Mouse (Mus musculus) erythroblast, embryonic 14.5 days (primary cell): Measurements from ENCODE around the gene Plxna4. TPM values are rescaled to one million over a fixed set of nuclear protein-coding genes. Genes with fewer than 3 reads are reported as not detected.
A peak's percentile ranks its signal among the peaks of the same experiment; 100 is the strongest.

ENCODE experiments used
- H3K27me3 ChIP-seq: 2 replicates; pipeline ENCODE4 v1.6.1; 2012; ENCODE audit warnings: inconsistent platforms; ENCODE audit not compliant: control insufficient read depth
- H3K36me3 ChIP-seq: 2 replicates; pipeline ENCODE4 v1.6.1; 2012; ENCODE audit warnings: mild to moderate bottlenecking, inconsistent platforms; ENCODE audit not compliant: control insufficient read depth
- H3K4me1 ChIP-seq: 2 replicates; pipeline ENCODE4 v1.6.1; 2012; ENCODE audit warnings: inconsistent platforms; ENCODE audit not compliant: control insufficient read depth
- H3K4me3 ChIP-seq: replicated peaks from 2 replicates; pipeline ENCODE3; 2012; ENCODE audit warnings: moderate library complexity, mild to moderate bottlenecking, inconsistent platforms
- H3K9me3 ChIP-seq: 2 replicates; pipeline ENCODE4 v1.6.1; 2012; ENCODE audit warnings: low read length, inconsistent platforms, mixed read lengths; ENCODE audit not compliant: control insufficient read depth
- GATA1 ChIP-seq: IDR thresholded peaks from 2 replicates; pipeline ENCODE4 v1.6.1; 2012; ENCODE audit warnings: low read length, inconsistent platforms, mixed read lengths
- TAL1 ChIP-seq: IDR thresholded peaks from 3 replicates; pipeline ENCODE4 v1.6.1; 2012; ENCODE audit warnings: low read length, inconsistent platforms, mixed read lengths
- polyA plus RNA-seq: library from polyadenylated mRNA; stranded (reverse); fragments of >175 nt; gene quantifications from 2 replicates; pipeline ENCODE4 v1.2.3, GENCODE M21; 2012

Gene Plxna4
- polyA plus RNA-seq = 0.01 TPM in 1 of 2 replicates, not detected in the other

DNA sequence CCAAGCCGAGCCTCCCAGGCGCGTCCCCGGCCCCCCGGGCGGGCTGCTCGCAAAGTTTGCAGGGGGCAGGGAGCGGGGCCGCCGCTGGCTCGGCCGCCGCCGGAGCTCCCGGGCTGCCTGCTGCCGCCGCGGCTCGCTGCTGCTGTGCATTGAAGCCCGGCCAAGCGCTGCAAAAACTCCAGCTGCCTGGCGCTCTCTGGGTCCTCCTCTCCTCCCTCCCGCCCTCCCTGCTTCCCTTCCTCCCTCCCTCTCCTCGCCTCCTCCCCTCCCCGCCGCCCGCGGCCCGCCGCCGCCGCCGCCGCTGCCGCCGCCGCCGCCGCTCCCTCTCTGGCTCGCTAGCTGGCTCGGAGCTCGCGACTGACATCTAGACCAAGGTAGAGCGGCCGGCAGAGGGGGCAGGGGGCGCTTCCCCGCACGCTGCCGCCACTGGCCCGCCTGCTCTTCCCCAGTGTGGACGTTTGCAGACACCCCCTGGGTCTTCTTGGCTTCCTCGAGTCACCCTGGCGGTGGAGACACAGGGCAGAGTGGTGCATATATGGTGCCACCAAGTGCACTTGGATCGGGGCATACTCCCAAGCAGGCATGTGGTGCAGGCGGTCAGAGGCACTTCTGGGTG is at the start of gene Plxna4:
Plxna4 (minus strand) TSS at position 137 of the 616 bp plus-strand sequence.
- Histone ChIP-seq H3K9me3 (peaks cover 2% of the 10 kb centered on the region; the same call in 1 of the 2 replicates), H3K36me3 (no peaks in the 10 kb centered on the region), H3K4me3 (peak within 1 kb of the TSS; percentile 26), H3K4me1 (no peaks in the 10 kb centered on the region), H3K27me3 (peaks cover 77% of the 10 kb centered on the region)
- TF ChIP-seq TAL1 = no peak
- TF ChIP-seq GATA1 = no peak

DNA sequence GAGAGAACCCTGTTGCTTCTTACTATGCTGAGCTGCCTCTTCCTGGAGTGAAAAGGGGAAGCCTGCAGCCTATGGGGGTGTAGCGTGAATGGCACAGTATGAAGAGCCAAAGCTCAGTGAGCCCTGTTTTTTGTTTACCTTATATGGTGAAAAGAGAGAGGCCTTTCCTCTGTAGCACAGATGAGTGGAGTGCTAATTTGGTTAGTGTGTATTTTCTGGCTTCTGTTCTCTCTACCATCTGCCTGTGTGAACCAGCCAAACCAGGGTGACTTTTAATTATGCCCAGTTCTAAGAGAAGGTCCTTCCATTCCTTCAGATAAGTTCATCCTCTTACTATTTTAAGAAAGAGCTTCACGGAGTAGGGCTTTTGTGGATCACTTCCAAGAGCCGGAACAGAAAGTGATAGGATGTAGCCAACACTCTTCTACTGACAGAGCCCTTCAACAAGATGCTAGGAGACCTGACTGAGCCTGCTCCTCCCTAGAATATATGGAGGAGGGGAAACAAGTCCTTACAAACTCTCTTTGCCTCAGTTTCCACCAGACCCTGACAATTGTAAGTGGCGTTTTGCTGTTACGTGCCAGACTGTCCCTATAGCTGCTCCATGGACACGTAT is 49.7 kb upstream of the Plxna4 start:
- no peak overlapping the region for H3K4me3 ChIP-seq
- no peaks in the 10 kb centered on the region for H3K9me3 ChIP-seq
- H3K4me1 ChIP-seq = no peaks in the 10 kb centered on the region
- no peaks in the 10 kb centered on the region for H3K27me3 ChIP-seq
- no peaks in the 10 kb centered on the region for H3K36me3 ChIP-seq
- TF ChIP-seq GATA1 (no peak), TAL1 (no peak)

DNA sequence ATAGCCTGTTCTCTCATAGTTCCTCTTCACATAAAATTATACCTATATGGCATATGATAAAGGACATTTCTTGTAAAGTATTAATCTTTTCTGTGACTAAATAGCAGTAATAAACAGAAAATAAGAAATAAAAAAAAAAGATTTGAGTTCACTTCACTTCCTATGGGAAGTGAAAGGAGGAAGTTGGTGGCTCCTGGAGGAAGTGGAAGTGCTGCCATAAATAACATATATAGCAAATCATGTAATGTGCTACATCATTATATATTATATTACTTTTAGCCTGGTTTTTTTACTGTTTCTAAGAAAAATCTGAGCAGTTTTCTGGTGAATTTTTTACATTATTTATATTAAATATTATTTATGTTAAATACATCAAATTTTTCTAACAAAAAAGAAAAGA is 22.7 kb upstream of the Plxna4 start:
- no peaks in the 10 kb centered on the region for H3K4me1 ChIP-seq
- peaks cover 2% of the 10 kb centered on the region; the same call in 1 of the 2 replicates for H3K27me3 ChIP-seq
- H3K9me3 ChIP-seq = no peaks in the 10 kb centered on the region
- no peaks in the 10 kb centered on the region for H3K36me3 ChIP-seq
- TF ChIP-seq GATA1 (no peak), TAL1 (no peak)
- H3K4me3 ChIP-seq = no peak overlapping the region

DNA sequence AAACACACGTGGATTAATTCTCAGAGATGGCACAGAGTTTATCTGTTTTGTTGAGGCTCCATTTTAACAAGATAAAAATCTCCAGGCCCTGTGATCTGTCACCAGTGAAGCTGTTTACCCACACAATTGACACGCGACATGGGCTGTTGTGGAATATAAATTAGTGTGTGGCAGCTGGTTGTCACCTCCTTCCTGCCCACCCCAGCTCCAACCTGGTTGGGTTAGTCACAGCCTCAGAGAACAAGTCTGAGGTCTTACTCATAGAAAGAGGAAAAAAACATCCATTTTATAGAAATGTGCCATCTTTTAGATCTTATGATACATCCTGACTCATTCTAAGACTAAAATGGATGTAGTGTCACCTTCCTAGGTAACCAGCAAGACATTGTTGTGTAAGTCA is 18.8 kb upstream of the Plxna4 start:
- H3K36me3 ChIP-seq = no peaks in the 10 kb centered on the region
- H3K9me3 ChIP-seq = no peaks in the 10 kb centered on the region
- H3K4me3 ChIP-seq = no peak overlapping the region
- peaks cover 3% of the 10 kb centered on the region; the same call in 1 of the 2 replicates for H3K27me3 ChIP-seq
- no peak for TF ChIP-seq GATA1
- no peak for TF ChIP-seq TAL1
- no peaks in the 10 kb centered on the region for H3K4me1 ChIP-seq

DNA sequence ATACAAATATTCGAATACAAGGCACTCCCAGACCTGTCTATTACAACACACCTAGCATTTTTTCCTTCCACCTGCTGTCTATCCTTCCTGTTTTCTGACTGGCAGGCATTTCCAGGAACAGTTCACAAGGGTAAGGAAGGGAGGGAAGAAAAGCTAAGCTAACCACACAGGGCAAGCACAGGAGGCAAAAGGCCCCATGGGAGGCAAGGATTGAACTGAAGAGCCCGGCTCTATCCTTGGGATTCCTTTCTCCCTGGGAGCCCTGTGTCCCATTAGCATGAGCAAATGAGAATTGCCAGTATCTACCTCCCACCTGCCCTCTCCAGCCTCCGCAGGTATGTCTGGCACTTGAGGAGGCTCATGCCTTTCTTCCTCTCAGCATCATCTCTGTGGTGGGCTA is 17.6 kb upstream of the Plxna4 start:
- no peaks in the 10 kb centered on the region for H3K9me3 ChIP-seq
- H3K4me3 ChIP-seq = no peak overlapping the region
- no peaks in the 10 kb centered on the region for H3K36me3 ChIP-seq
- H3K4me1 ChIP-seq = no peaks in the 10 kb centered on the region
- TF ChIP-seq GATA1 (no peak), TAL1 (no peak)
- H3K27me3 ChIP-seq = peaks cover 3% of the 10 kb centered on the region; the same call in 1 of the 2 replicates

DNA sequence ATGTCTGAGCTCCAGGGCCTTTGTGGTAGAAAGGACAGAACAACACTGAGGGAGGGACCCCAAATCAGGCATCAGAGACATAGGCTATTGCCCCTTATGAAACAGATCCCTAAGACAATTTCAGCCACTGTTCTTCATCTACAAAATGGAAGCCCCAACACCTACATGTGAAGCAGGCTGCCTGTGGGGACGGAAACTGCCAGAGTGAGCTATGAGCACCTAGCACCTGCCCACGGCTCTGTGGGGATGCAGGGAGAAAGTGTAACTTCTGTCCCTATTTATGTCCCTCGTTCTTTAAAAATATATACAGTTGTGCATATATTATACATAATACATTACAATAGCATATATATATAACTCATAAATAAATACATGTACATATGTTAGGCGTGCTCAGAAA is 16.9 kb upstream of the Plxna4 start:
- no peak for TF ChIP-seq TAL1
- TF ChIP-seq GATA1 = no peak
- Histone ChIP-seq H3K9me3 (no peaks in the 10 kb centered on the region), H3K36me3 (no peaks in the 10 kb centered on the region), H3K27me3 (peaks cover 3% of the 10 kb centered on the region; the same call in 1 of the 2 replicates), H3K4me3 (no peak overlapping the region), H3K4me1 (no peaks in the 10 kb centered on the region)

DNA sequence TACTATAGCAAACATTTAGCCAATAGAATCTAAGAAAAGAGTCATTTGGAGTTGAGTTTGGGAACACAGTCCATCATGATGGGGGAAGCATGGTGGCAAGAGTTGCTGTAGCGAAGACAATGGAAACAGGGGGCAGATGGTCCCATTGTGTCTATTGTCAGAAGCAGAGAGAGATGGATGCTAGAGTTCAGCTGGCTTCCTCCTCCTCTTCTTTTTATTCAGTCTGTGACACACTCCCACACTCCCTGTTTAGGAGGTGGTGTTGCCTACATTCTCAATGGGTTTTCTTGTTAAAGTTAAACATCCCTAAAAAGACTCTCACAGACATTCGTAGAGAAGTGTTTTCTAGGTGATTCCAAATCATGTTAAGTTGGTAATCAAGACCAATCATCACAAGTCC is 14.1 kb upstream of the Plxna4 start:
- TF ChIP-seq TAL1 (no peak), GATA1 (no peak)
- H3K4me1 ChIP-seq = no peaks in the 10 kb centered on the region
- peaks cover 3% of the 10 kb centered on the region; the same call in 1 of the 2 replicates for H3K27me3 ChIP-seq
- no peaks in the 10 kb centered on the region for H3K36me3 ChIP-seq
- H3K9me3 ChIP-seq = no peaks in the 10 kb centered on the region
- H3K4me3 ChIP-seq = no peak overlapping the region

DNA sequence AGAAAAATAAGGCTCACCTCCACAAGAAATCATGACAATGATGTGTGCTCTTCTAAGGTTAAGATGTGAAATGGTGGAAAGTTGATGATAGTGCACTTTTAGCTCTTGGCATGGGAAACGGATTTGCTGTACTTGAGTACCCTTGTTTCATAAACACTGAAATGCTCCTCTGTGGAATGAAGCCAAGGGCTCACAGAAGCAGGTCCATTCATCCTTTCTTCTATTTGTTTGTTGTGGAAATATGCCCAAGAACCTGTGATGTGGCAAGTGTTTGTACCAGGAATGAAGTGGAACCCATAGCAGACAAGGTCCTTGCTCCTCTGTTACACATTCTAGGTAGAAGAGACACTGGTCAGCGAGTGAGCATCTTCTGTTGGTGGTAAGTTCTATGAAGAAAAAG is 13.3 kb upstream of the Plxna4 start:
- no peaks in the 10 kb centered on the region for H3K9me3 ChIP-seq
- TF ChIP-seq TAL1 (no peak), GATA1 (no peak)
- H3K4me3 ChIP-seq = no peak overlapping the region
- no peaks in the 10 kb centered on the region for H3K4me1 ChIP-seq
- peaks cover 3% of the 10 kb centered on the region; the same call in 1 of the 2 replicates for H3K27me3 ChIP-seq
- H3K36me3 ChIP-seq = no peaks in the 10 kb centered on the region

DNA sequence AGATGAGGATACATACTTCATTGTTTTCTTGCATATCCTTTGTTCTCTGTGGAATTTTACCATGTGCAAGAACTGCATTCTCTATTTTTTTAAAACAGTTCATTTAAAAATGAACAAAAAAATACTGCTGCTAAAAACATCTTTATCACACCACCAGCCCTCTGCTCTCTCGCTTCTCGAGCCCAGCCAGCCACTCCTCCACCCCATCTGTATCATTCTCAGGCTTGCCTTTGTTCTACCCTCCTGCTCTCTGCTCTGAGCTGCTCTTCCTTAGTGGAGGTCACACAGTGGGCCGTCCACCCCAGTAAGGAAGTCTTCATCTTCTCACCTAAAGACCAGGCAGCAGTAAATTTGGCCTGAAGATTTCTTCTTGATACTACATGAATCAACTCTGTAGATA is 7.6 kb upstream of the Plxna4 start:
- TF ChIP-seq TAL1 (no peak), GATA1 (no peak)
- Histone ChIP-seq H3K27me3 (peaks cover 5% of the 10 kb centered on the region), H3K36me3 (no peaks in the 10 kb centered on the region), H3K4me1 (no peaks in the 10 kb centered on the region), H3K9me3 (no peaks in the 10 kb centered on the region), H3K4me3 (no peak overlapping the region)
